Mouse (Mus musculus) 3T3-L1 (cell line): ENCODE data around the gene Gse1.

Experiments
- DNase-seq: peaks from one replicate; pipeline ENCODE4 v3.0.0-alpha.2; 2015; ENCODE audit warnings: low read depth, low spot score

Gse1 gene

DNA sequence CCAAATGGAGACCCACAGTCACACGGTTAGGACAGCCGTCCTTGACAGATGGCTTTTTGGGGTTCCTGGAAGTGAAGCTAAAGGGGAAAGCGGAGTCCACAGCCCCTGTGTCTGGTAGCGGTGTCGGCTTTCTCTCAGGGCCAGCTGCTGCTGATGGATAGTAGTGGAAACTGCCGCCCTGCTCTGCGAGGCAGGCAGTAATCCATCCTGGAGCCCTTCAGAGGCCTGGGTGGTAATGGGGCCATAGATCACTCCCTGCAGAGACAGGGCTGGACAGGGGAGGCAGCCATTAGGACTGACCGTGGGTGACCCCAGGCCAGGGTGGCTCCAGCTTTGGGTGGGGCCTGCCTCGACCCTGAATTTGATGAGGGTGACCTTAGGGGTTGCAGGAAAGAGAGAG lies 146.3 kb downstream of the Gse1 start:
- DNase-seq = no peak

DNA sequence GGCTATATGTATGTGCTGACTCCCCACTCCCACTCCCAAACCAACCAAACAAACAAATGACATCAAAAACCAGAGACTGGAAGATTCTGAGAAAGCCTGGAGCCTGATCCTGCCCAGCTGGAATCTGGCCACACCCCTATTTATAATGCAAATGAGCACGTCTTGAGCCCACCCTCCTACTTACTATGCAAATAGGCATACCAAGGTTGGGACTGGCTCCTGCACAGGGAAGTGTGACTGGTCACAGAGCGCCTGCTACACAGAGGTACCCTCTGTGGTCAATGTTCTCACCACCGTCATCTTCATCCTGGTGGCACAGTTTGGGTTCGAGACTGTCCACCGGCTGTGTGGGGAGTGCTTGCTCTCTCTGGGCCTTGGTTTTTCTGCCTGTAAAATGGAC lies 146.9 kb downstream of the Gse1 start:
- no peak for DNase-seq

DNA sequence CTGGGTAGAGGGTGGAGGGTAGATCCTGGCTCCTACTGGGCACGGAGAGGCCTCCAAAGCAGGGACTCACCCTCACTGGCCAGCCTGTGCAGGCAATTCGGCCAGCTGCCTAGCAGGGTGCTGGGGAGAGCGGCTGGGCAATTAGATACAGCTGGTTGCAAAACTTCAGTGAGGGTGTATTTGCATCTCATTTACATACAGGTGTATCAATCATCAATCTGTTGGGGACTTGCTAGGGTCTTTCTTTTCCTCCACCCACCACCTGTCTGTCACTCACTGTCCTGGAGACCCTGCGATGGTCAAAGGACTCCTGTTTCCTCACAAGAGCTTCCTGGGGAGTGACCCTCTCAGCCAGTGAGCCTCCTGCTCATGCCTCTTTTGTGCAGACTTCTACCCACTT lies 148.0 kb downstream of the Gse1 start:
- no peak for DNase-seq

DNA sequence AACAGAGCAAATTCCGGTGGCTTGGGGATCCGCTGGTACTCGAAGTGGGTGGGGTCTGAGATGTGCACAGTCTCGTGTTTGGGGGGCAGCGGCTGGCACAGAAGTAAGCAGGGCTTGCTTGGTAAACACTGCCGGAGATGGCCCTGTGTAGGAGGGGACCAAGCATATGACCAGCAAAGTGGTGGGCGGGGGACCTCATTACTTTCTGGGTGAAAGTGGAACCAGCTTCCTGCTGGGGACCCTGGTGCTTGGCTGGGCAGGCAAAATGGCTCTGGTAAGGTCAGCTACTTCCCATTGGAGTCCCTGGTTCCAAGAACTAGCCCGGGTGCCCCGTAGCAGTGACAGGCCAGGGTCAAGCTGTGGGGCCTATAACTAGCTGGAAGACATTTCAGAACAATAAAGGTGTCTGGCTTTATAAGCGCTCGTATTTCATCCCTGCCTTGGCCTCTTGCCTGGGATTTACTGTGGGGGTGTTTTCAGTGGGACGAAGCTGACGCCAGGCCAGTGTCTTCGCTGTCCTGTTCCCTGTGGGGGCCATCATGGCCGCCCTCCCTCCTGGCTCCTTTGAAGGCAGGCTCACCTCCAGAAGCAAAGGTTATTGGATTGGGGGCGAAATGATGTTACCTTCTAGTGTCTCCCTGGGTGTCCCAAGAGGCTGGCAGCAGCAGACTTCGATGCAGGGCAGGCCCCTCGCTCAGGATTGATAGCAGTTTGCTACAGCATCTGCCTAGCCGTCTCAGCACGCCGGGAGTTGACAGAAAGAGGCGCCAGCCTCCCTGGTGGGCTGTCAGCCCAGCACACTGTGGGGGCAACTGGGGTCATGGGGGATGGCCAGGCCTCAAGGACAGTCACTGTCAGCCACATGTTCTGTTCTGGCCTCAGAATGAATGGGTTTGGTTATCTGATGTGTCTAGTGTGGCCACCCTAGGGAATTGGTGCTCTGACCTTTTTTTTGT lies 148.9 kb downstream of the Gse1 start:
- no peak for DNase-seq

DNA sequence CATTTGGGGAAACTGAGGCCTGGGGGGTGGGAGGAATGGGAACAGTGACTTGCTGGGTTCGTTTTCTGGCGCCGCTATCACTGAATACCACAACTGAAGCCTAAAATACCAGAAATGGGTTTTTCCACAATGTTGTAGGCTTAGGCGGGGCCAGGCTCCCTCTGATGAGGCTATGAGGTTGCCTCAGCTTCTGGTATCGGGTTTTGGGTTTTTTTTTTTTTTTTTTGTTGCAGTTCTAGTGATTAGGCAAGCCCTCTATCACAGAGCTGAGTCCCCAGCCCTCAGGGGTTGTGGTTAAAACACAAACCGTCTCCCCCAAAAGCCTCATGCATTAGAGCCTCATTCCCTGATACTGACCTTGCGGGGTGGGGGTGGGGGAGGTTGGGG lies 149.5 kb downstream of the Gse1 start:
- DNase-seq = peak; percentile 77

DNA sequence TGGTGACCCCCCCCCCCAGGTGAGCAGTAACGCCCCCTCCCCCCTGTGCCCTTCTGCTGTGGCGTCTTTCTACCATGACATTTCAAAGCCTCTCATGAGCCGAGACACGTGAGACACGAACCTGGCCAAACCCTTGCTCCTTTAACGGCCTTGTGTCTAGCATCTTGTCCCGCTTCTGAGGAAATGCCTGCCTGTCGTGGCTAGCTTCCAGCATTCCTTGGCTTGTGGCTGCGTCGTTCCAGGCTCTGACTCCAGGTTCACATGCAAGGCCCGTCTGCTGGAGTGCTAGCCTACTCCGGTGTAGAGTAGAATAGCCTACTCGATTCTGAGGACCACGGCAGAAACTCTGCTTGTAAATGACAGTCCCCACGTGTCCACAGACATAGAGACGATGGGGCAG lies 150.1 kb downstream of the Gse1 start:
- peak; percentile 87 for DNase-seq

DNA sequence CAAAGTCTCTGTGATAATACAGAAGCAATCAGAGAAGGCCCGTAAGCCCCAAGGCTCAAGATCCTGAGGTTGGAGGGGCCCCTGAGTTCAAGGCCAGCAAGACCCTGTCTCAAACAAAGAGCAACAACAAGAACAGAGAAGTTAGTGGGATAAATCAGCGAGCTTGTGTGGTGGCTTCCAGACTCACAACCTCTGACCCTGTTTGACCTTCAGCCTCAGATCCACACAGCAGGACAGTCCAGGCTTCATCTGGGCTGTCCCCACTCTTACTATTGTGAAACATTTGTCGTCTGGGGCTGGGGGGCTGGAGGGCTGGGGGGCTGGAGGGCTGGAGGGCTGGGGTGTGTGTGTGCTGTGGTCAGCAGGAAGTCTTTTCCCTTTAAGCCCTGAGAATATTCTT lies 150.8 kb downstream of the Gse1 start:
- DNase-seq = no peak

DNA sequence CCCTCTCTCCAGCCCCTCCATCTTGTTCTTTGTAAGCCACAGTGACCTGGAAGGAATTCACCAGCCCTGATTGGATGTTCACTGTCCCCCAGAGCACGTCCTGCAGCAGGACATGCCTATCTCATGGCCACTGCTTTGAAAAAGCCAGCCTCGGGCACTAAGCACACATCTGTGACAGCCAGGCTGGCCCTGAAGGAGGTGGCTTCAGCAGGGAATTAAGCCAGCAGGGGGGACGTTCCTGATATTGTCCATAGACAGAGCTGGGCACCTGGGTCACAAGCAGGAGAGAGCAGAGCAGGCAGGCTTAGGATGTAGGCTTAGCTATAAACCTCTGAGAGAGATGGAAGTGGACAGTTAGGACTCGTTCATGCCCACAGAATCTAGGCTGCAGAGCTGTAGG lies 153.6 kb downstream of the Gse1 start:
- DNase-seq = peak; percentile 48

DNA sequence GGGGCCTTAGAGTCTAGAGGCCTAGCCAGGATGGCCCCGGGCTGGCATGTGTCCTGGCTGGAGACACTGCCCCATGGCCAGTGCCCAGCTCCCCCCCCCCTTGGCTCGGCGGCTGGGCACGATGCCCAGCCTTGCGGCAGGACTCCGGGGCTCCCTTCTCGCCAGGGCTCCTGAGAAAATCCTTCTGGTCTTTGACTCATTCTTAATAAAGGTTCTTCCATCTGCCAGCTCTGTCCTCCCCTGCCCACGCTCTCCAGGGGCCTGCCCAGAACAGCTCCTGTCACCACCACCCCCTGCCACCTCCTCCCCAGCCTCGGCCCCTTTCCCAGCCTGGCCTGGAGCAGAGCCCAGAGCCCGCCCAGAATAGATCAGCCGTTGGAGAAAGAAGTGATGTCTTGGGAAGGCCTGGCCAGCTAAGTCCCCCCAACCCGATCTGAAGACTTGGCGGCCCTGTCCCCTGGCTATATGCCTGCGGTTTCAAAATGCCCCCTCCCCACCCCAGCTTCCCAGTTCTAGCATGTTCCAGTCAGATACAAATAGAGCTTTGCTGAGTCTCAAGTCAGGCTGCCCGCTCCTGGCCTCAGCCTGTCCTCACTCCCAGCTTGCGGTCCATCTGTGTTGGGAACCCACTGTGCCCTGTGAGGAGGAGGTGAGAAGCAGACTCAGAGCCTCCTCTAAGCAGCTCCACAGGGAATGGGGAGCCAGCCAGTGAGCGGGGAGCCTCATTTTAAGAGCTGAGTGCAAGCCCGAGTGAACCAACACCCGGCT lies 154.4 kb downstream of the Gse1 start:
- DNase-seq = peak; percentile 93

DNA sequence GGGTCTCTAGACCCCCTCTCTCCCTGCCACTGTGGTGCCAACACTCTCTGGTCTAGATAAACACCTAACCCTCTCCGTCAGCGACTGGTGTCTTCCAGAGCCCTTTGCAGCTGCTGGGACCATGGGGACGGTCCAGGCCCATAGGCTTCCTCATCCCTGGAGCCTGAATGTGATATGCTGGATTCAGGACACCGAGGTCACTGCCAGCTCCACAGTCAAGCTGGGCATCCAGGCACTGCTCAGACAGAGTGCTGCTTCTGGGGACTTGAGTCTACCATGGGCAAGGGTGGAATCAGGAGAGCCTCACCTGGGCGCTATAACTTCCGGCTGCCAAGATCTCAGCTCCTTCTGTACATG lies 154.9 kb downstream of the Gse1 start:
- DNase-seq = peak; percentile 16

DNA sequence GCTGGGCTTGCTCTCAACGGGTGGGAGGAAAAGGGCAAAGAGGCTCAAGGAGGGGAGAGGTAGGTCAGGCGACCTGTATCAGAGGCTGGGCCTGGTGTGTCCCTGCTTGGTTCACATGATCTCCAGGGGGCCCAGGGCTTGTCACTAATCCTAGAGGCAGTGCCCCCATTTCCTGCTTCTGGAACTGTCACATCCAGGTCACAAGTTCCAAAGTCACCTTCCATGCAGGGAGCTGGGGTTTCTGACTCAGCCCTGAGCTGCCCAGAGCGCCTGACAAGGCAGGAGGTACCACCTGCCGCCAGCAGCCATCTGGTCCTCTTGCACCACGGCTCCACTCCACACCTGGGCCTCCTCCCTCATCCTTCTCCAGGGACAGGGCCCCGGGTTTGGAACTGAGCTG lies 155.5 kb downstream of the Gse1 start:
- no peak for DNase-seq

DNA sequence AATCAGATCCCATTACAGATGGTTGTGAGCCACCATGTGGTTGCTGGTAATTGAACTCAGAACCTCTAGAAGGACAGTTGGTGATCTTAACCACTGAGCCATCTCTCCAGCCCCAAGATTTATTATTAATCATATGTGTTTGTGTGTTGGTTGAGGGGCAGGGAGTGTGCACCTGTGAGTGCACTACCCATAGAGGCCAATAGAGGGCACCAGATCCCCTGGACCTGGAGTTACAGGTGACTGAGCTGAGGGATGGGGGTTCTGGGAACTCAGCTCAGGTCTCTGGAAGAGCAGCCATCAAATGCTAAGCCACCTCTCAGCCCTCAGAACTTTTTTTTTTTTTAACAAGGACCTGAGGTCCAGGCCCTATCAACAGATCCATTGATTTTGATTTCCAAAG lies 156.5 kb downstream of the Gse1 start:
- DNase-seq = no peak

DNA sequence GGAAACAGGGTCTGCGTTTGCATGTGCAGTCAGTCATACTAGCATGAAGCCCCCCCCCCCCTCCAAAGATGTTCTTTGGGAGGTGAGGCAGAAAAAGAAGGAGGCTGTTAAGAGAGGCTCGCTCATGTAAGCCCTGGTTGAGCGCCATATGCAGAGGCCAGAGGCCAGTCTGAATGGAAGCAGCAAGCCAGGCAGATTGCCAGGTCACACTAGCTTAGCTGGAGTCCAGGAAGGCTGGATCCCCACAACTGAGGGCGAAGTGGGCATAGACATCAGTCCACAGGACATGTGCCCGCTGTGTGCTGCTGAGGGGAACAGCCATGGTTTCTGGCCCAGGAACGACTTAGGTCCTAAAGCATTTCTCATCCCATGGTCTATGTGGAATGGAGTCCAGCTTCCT lies 160.0 kb downstream of the Gse1 start:
- no peak for DNase-seq

DNA sequence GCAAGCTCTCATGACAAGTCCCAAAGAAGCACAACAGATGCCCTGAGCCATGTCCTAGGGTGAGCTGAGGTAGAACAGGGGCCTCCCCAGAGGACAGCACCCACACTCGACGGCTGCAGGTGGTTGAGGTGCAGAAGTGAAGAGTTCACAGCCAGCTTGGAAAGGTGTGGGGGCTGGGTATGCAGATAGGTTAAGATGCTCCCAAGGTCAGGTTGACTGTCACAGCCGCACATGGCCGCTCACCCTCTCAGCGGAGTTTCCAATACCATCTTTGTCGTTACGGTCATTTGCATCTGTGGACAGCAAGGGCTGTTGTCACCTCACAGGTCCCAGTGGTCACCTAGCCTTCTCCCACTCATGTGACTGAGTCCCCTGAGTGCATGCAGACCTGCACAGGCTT lies 162.3 kb downstream of the Gse1 start:
- no peak for DNase-seq

DNA sequence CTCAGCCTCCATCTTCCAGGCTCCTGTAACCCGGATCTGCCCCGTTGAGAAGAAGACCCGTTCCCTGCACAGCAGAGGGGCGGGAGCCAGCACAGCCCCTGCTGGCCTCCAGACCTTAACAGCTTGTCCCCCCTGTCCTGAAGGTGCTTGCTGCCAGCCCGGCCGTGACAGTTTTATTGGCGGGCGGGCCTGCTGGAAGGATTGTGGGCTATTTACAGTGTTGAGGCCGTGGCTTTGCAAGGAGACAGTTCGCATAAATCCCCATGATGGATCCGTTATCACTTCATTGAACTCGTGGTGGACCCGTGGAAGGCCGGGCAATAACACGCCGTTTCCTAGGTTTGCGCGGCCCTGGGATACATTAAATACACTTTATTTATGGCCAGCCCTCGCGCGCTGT lies 163.6 kb downstream of the Gse1 start:
- DNase-seq = no peak

DNA sequence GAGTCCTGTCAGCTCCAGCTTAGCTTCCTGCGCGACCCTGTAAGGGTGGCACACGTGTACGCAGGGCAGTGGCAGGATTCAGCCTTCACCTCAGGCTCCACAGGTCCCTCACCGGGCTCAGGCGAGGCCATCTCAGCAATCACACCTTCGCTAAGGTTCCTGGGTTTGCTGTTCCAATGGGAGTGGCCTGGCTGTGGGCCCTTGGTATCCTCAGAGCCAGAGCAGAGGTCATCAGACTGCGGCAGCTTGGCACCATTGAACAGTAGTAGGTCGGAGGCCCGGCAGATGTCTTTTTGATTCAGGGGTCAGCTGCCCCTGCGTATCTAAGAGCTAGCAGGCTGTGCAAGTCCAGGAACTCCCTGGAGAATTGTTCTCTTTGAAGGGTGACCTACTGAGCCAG lies 164.8 kb downstream of the Gse1 start:
- DNase-seq = no peak

DNA sequence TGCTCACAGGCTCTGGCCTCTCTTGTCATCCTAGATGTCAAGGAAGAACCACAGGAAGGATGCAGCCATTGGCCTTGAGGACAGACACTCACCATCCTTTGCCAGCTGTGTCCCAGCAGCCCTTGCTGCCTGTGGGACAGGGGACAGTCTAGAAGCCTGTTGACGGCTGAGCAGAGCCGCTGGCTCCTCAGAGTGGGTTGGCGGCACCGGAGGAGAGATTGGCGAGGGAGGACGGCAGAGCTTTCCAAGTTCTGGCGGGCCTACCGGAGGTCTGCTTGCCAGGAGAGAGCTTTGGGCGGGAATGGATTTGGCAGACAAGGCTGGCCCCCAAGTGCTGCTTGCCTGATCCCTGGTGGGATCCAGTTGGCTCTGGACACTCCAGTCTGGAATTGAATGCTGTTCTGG lies 165.6 kb downstream of the Gse1 start:
- no peak for DNase-seq

DNA sequence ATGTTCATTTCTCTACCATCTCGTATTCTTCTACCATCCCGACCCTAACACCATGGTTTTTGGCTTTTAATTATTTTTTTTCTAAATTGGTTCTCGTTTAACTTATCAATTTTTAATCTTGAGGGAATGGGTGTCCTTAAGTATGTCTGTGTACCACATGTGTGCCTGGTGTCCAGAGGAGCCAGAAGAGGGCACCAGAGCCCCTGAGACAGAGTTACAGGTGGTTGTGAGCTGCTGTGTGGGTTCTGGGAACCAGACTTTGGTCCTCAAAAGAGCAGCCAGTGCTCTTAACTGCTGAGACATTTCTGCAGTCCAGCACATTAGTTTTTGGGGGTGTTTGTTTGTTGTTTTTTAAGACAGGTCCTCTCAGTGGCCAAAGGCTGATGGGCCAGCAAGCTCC lies 167.6 kb downstream of the Gse1 start:
- no peak for DNase-seq

DNA sequence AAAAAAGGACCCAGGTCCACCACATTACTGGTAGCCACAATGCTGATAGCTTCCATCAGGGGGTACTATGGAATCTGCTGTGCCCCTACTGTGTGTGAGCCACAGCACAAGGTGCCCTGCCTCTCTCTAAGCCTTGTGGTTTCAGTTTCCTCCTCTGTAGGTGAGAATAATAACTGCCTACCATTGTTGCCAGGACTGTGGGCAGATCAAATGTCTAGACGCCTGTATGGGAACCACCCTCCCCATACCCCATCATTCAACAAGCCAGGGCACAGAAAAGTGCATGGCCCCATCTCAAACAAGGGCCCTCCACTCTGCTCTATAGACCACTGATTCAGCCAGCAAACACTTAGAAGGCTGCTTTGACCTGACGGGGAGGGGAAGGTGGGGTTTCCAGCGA lies 168.5 kb downstream of the Gse1 start:
- no peak for DNase-seq

DNA sequence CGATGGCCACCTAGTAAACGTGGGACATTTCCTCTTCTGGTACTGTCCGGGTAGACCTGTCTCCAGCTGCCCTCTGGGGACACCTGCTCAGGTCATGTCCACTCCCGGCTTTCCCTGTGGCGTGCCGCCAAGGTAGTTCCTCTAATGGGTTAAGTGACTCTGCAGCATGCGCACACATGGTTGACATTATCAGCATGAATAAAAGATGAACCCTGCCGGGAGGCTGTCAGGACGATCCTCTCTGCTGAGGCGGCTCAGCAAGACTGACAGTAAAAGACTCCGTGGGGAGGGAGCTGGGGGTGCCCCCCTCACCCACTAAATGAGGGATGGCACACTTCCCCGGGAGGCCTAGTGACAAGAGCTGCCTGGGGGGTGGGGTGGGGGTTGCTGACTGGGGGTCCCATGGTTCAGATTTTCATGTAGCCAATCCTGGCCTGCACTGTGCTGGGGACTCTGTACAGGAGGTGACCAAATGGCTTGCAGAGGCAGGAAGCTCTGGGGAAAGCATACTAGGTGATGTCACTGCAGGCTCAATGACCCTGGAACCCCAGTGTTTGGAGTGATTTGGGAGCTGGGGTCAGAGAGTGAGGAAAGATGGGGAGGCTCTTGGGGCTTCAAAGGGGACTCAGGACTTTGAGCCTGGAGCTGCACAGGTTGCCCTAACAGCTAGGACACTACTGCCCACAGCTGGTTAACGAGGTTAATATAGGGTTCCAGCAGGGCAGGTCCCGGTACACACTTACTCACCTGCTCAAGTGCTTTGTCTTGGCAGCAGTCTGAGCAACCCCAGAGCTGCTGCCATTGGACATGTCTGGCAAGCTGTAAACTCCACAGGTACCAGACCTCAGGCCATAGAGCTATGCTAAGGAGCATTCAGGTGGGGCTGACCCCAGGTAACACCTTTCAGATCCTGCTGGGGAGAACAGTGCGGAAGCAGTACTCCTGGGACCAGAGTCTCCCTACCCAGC lies 169.5 kb downstream of the Gse1 start:
- no peak for DNase-seq

DNA sequence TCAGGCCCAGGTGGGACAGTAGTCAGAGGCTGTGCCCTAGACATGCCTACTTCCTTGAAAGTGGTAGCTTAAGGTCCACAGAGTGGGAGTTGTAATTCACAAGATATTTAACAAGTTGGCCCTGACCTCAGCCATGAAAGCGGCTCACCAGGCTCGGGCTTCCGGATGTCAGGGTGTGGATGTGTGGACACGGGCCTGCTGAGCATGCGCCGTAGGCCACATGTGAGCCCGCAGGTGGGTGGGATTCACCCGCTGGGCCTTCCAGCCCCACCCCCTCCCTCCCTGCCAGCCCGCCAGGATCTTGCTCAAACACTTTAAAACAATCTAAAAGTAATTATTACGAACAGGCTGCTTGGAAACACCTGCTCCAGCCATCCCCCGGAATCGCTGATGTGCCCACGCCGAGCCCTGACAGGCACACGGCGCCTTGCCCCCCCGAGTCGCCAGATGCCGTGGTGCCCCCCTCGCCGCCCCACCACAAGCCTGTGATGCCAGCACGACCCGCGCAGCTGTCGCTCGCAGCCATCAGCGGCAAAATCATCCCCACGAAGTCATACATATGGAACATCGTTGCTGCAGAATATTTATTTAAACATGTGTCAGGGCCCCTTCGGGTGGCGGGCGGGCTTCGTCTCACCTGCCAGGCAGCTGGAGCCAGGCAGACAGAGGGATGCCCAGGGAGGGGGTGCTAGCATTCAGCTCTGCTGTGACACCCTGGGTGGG lies 171.1 kb downstream of the Gse1 start:
- DNase-seq = no peak
